Mouse (Mus musculus) lung, adult 10 weeks (tissue): ENCODE results near the gene Slc5a9. TPM values are rescaled to one million over a fixed set of nuclear protein-coding genes. Genes with fewer than 3 reads are reported as not detected.

Experiments used
- polyA plus RNA-seq: library from polyadenylated mRNA; stranded (reverse); fragments of 350-450 nt; fragmentation: Illumina TruSeq; extraction: RNeasy Lipid Tissue Mini Kit (QIAGEN cat#74804); gene quantifications from one replicate; pipeline ENCODE4 v1.2.3, GENCODE M21; 2014; ENCODE audit warnings: low read depth, low replicate concordance; ENCODE audit not compliant: insufficient read depth

Slc5a9 gene
- not detected for polyA plus RNA-seq

GRCm38 (mm10) chr4:111902775-111903174, at the start of gene Slc5a9:
Gene Slc5a9, minus strand, starts transcription at chr4:111902918.

GRCm38 (mm10) chr4:111919092-111919491, 16.4 kb upstream of the Slc5a9 start, which contains the start of gene Skint8:
Gene Skint8, plus strand, starts transcription at chr4:111919392.

Other genes starting within 250 kb of the Slc5a9 start
- 16.7 TPM for gene Spata6, start 182.9 kb downstream of the Slc5a9 start, polyA plus RNA-seq
- gene Skint8, start 16.5 kb upstream of the Slc5a9 start, polyA plus RNA-seq = not detected
- not detected for gene Skint7, start 70.0 kb upstream of the Slc5a9 start, polyA plus RNA-seq
- not detected for gene Skint1, start 103.4 kb upstream of the Slc5a9 start, polyA plus RNA-seq
- not detected for gene Skint4, start 169.1 kb upstream of the Slc5a9 start, polyA plus RNA-seq